Mouse (Mus musculus): ENCODE data around the gene Bicdl1. TPM values are rescaled to one million over a fixed set of nuclear protein-coding genes. Genes with fewer than 3 reads are reported as not detected.

Bicdl1 gene
- polyA plus RNA-seq, 1 experiment from 2014 or later, result 8.3 TPM

GRCm38 (mm10) chr5:115653776-115654175 lies 77.6 kb downstream of the Bicdl1 start:
- WGBS, result 93% methylated on average over 12 of the region's 12 CpGs
- no peak for DNase-seq (ENCODE audit: low spot score)

GRCm38 (mm10) chr5:115652681-115653575 lies 78.5 kb downstream of the Bicdl1 start:
- H3K4me1 ChIP-seq, result peaks cover 12% of the 10 kb centered on the region
- WGBS, result 6% methylated on average over 35 of the region's 35 CpGs
- peak; percentile 99 for DNase-seq (ENCODE audit: low spot score)
- no peaks in the 10 kb centered on the region for H3K27me3 ChIP-seq (ENCODE audit: low read depth, poor library complexity, severe bottlenecking)
- peaks cover 8% of the 10 kb centered on the region for H3K36me3 ChIP-seq
- peak overlapping the region; percentile 72 for H3K27ac ChIP-seq
- no peaks in the 10 kb centered on the region for H3K9me3 ChIP-seq (replicated peaks)
- H3K4me3 ChIP-seq, result peak overlapping the region; percentile 51

More at GRCm38 (mm10) chr5:115653776-115654175, 77.6 kb downstream of the Bicdl1 start:
- H3K4me3 ChIP-seq, result no peak overlapping the region
- no peaks in the 10 kb centered on the region for H3K27me3 ChIP-seq (ENCODE audit: low read depth, poor library complexity, severe bottlenecking)
- H3K9me3 ChIP-seq (replicated peaks), result no peaks in the 10 kb centered on the region
- H3K4me1 ChIP-seq, result peaks cover 12% of the 10 kb centered on the region
- H3K36me3 ChIP-seq, result no peaks in the 10 kb centered on the region; the same call in 1 of the 2 replicates
- H3K27ac ChIP-seq, result no peak overlapping the region

- Histone ChIP-seq H3K27me3 (ENCODE audit: low read depth, poor library complexity, severe bottlenecking) (no peaks in the 10 kb centered on the region), H3K4me3 (peak overlapping the region; percentile 51; the same call in 1 of the 2 replicates), H3K27ac (no peak overlapping the region), H3K36me3 (peaks cover 18% of the 10 kb centered on the region), H3K9me3 (replicated peaks) (no peaks in the 10 kb centered on the region), H3K4me1 (peaks cover 12% of the 10 kb centered on the region)
- no peak for DNase-seq (ENCODE audit: low spot score)
- WGBS, result 94% methylated on average over 10 of the region's 10 CpGs
These were observed 79.6 kb downstream of the Bicdl1 start for GRCm38 (mm10) chr5:115651821-115652220.

DNA sequence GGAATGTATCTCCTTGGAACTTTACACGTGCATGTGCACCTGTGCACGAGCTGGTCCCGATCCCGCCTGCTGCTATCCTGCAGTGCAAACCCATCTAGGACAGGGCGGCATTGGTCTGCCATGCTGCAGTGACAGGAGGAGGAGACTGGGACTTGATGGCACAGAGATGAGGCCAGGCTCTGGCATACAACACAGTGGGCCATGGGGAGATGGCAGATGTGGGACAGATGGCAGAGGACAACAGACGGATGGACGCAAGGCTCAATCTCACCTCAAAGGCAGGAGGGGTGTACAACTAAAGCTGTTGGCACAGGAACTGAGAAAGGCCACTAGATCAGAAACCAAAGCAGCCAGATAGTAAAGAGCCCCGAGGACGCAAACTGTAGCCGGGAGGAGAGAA lies 80.5 kb downstream of the Bicdl1 start:
- no peak for DNase-seq (ENCODE audit: low spot score)
- 93% methylated on average over 10 of the region's 10 CpGs for WGBS
- H3K27me3 ChIP-seq (ENCODE audit: low read depth, poor library complexity, severe bottlenecking), result no peaks in the 10 kb centered on the region
- peaks cover 11% of the 10 kb centered on the region for H3K4me1 ChIP-seq
- H3K36me3 ChIP-seq, result peaks cover 28% of the 10 kb centered on the region
- no peak overlapping the region for H3K27ac ChIP-seq
- no peak overlapping the region for H3K4me3 ChIP-seq
- no peaks in the 10 kb centered on the region for H3K9me3 ChIP-seq (replicated peaks)

DNA sequence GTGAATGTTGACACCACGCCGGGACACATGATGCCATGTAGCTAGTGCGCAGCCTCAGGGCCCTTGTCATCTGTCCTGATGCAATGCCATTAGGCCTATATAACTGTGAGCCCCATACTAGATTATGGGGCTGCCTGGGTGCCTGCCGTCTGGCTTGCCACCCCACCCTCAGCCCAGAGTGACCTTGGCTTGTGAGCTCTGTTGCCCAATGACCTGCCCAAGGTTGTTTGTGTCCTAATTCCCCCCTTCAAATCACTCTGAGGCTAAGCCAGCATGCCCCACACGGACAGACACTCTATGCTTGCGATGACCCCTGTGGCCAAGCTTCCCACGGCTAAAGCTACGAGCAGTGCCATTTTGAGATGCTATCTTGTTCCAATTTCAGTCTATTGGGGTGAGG lies 81.7 kb downstream of the Bicdl1 start:
- H3K36me3 ChIP-seq, result peaks cover 40% of the 10 kb centered on the region
- H3K27ac ChIP-seq, result no peak overlapping the region
- no peaks in the 10 kb centered on the region for H3K9me3 ChIP-seq (replicated peaks)
- H3K27me3 ChIP-seq (ENCODE audit: low read depth, poor library complexity, severe bottlenecking), result no peaks in the 10 kb centered on the region
- DNase-seq (ENCODE audit: low spot score), result no peak
- H3K4me3 ChIP-seq, result no peak overlapping the region
- H3K4me1 ChIP-seq, result peaks cover 9% of the 10 kb centered on the region
- WGBS, result 88% methylated on average over 8 of the region's 8 CpGs

GRCm38 (mm10) chr5:115648876-115649275 lies 82.5 kb downstream of the Bicdl1 start:
- no peak for DNase-seq (ENCODE audit: low spot score)
- 75% methylated on average over 3 of the region's 3 CpGs for WGBS
- Histone ChIP-seq H3K9me3 (replicated peaks) (no peaks in the 10 kb centered on the region), H3K4me1 (peaks cover 9% of the 10 kb centered on the region), H3K27me3 (ENCODE audit: low read depth, poor library complexity, severe bottlenecking) (no peaks in the 10 kb centered on the region), H3K36me3 (peaks cover 48% of the 10 kb centered on the region), H3K27ac (no peak overlapping the region), H3K4me3 (no peak overlapping the region)

DNA sequence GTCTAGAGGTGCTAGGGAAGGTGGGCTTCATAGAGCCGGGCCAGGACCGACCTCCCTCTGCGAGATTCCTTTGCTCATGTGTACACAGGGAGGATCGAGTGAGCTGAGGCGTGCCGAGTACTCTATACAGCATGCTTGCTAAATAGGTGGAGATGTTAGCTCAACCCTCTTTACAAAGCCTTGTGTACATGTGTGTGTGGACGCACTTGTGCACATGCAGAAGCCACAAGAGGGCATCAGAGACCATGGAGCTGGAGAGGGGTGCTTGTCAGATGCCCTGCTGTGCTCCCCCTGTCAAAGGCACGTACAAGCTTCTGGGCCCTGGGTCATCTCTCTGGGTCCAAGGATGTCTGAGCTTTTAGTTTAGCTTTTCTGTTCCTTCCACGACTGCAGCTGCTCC lies 87.2 kb downstream of the Bicdl1 start:
- H3K27me3 ChIP-seq (ENCODE audit: low read depth, poor library complexity, severe bottlenecking), result no peaks in the 10 kb centered on the region
- no peaks in the 10 kb centered on the region for H3K4me1 ChIP-seq
- no peak overlapping the region for H3K27ac ChIP-seq
- H3K4me3 ChIP-seq, result no peak overlapping the region
- no peaks in the 10 kb centered on the region for H3K9me3 ChIP-seq (replicated peaks)
- DNase-seq (ENCODE audit: low spot score), result no peak
- WGBS, result 90% methylated on average over 9 of the region's 9 CpGs
- peaks cover 95% of the 10 kb centered on the region for H3K36me3 ChIP-seq

DNA sequence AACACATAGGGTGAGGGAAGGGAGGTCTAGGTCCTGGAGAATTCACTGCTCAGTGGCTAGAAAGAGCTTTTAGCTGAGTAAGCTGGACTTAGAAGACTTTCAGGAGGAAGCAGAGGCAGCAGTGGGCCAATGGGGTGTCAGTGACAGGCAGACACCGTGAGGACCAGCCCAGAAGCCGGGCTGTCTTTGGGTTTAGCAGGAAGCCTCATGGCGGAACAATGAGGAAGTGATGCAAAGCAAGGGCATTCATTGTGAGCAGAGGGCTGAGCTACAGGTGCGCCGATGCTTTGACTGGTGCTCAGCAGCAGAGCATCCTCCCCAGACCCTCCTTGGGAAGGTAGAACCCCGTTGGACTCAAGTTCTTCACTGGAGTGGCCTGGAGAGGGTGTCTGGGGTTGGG lies 95.9 kb downstream of the Bicdl1 start:
- H3K36me3 ChIP-seq, result peaks cover 48% of the 10 kb centered on the region
- WGBS, result 82% methylated on average over 6 of the region's 6 CpGs
- H3K9me3 ChIP-seq (replicated peaks), result no peaks in the 10 kb centered on the region
- no peaks in the 10 kb centered on the region for H3K27me3 ChIP-seq (ENCODE audit: low read depth, poor library complexity, severe bottlenecking)
- H3K4me3 ChIP-seq, result no peak overlapping the region
- H3K4me1 ChIP-seq, result peaks cover 28% of the 10 kb centered on the region
- H3K27ac ChIP-seq, result no peak overlapping the region
- no peak for DNase-seq (ENCODE audit: low spot score)

GRCm38 (mm10) chr5:115634046-115634445 lies 97.4 kb downstream of the Bicdl1 start:
- no peaks in the 10 kb centered on the region for H3K9me3 ChIP-seq (replicated peaks)
- peaks cover 33% of the 10 kb centered on the region for H3K36me3 ChIP-seq
- 0 out of 2 replicates have a peak overlapping the region, but pooled peaks have one; percentile 14 for H3K27ac ChIP-seq
- 93% methylated on average over 8 of the region's 8 CpGs for WGBS
- no peak for DNase-seq (ENCODE audit: low spot score)
- peaks cover 31% of the 10 kb centered on the region for H3K4me1 ChIP-seq
- no peaks in the 10 kb centered on the region for H3K27me3 ChIP-seq (ENCODE audit: low read depth, poor library complexity, severe bottlenecking)
- H3K4me3 ChIP-seq, result no peak overlapping the region

DNA sequence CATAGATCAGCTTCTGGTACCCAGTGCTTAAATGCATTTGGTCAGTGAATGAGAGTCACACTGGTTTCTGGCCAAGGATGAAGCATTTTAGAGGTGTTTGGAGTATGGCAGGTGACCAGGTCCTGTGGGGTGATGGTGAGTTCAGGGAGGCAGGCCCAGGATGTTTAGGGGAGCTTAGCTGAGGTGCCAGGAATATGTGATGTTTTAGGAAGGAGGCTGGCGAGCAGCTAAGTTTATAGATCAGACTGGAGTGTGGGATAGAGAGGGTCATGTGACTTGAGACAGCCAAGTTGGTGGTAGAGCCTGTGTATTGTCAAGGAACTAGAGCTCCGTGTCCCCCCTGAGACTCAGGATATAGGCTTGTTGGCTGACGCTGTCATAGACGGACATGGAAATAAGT lies 98.4 kb downstream of the Bicdl1 start:
- H3K9me3 ChIP-seq (replicated peaks), result no peaks in the 10 kb centered on the region
- no peaks in the 10 kb centered on the region for H3K27me3 ChIP-seq (ENCODE audit: low read depth, poor library complexity, severe bottlenecking)
- H3K27ac ChIP-seq, result no peak overlapping the region
- DNase-seq (ENCODE audit: low spot score), result no peak
- H3K36me3 ChIP-seq, result peaks cover 24% of the 10 kb centered on the region
- H3K4me1 ChIP-seq, result peaks cover 31% of the 10 kb centered on the region
- WGBS, result 77% methylated on average over 4 of the region's 4 CpGs
- H3K4me3 ChIP-seq, result peak overlapping the region; percentile 86

DNA sequence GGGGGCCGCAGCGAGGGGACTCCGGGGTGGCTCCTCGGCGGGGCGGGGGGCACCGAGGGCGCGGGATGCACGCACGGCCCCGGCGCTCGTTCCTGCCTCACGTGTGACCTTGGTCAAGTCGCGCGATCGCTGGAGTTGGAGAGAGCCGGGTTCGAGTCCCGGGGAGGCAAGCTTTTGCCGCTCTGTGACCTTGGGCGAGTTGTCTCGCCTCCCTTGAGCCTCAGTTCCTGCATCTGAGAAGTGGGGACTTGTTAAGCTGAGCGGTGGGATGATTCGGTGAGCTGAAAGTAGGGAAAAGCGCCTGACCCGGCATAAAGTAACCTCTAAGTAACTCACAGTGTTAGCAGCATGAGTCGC lies 99.1 kb downstream of the Bicdl1 start:
- peak; percentile 61 for DNase-seq (ENCODE audit: low spot score)
- peaks cover 16% of the 10 kb centered on the region for H3K36me3 ChIP-seq
- H3K27ac ChIP-seq, result peak overlapping the region; percentile 91
- no peaks in the 10 kb centered on the region for H3K9me3 ChIP-seq (replicated peaks)
- 1% methylated on average over 30 of the region's 30 CpGs for WGBS
- H3K4me3 ChIP-seq, result peak overlapping the region; percentile 86
- no peaks in the 10 kb centered on the region for H3K27me3 ChIP-seq (ENCODE audit: low read depth, poor library complexity, severe bottlenecking)
- peaks cover 31% of the 10 kb centered on the region for H3K4me1 ChIP-seq

- DNase-seq (ENCODE audit: low spot score), result peak; percentile 96
- Histone ChIP-seq H3K4me1 (peaks cover 31% of the 10 kb centered on the region), H3K27ac (peak within 1 kb of the TSS; percentile 91), H3K4me3 (peak within 1 kb of the TSS; percentile 86), H3K27me3 (ENCODE audit: low read depth, poor library complexity, severe bottlenecking) (no peaks in the 10 kb centered on the region), H3K36me3 (peaks cover 12% of the 10 kb centered on the region), H3K9me3 (replicated peaks) (no peaks in the 10 kb centered on the region)
- WGBS, result 1% methylated on average over 105 of the region's 125 CpGs
These were observed 99.7 kb downstream of the Bicdl1 start, which contains the start of gene Rab35 for GRCm38 (mm10) chr5:115631505-115632357. TSS of gene Rab35 (plus strand) at chr5:115631908.

GRCm38 (mm10) chr5:115630291-115630690 lies 101.1 kb downstream of the Bicdl1 start:
- Histone ChIP-seq H3K4me1 (peaks cover 31% of the 10 kb centered on the region), H3K27ac (no peak overlapping the region), H3K27me3 (ENCODE audit: low read depth, poor library complexity, severe bottlenecking) (no peaks in the 10 kb centered on the region), H3K36me3 (peaks cover 12% of the 10 kb centered on the region), H3K4me3 (no peak overlapping the region), H3K9me3 (replicated peaks) (no peaks in the 10 kb centered on the region)
- WGBS, result 50% methylated on average over 5 of the region's 5 CpGs
- no peak for DNase-seq (ENCODE audit: low spot score)
